Mouse (Mus musculus): ENCODE results near the gene Hamp.

Gene Hamp

GRCm38 (mm10) chr7:30908277-30908991 is 35.4 kb downstream of the Hamp start:
- DNase-seq (ENCODE audit: low read depth) = peak; percentile 46

- peak; percentile 63 for DNase-seq (ENCODE audit: low read depth)
Observed at GRCm38 (mm10) chr7:30904042-30904441, 39.8 kb downstream of the Hamp start.

GRCm38 (mm10) chr7:30895217-30895616 is 48.6 kb downstream of the Hamp start:
- no peak for DNase-seq (ENCODE audit: low read depth)

- no peak for DNase-seq (ENCODE audit: low read depth)
Observed at GRCm38 (mm10) chr7:30892515-30892914, 51.3 kb downstream of the Hamp start.

Data from induced T-regulatory cell, adult 2 months (primary cell).